Mouse (Mus musculus) CD4-positive, CD25-positive, alpha-beta regulatory T cell, adult 9 weeks (primary cell): ENCODE results near the gene Gcc1. TPM values are rescaled to one million over a fixed set of nuclear protein-coding genes. Genes with fewer than 3 reads are reported as not detected.

Experiments
- polyA plus RNA-seq: library from polyadenylated mRNA; unstranded; fragments of 100-300 nt; shearing (Covaris generic); gene quantifications from one replicate; pipeline ENCODE4 v1.2.1, GENCODE M21; 2017

Gcc1 gene
- 32.6 TPM for polyA plus RNA-seq

DNA sequence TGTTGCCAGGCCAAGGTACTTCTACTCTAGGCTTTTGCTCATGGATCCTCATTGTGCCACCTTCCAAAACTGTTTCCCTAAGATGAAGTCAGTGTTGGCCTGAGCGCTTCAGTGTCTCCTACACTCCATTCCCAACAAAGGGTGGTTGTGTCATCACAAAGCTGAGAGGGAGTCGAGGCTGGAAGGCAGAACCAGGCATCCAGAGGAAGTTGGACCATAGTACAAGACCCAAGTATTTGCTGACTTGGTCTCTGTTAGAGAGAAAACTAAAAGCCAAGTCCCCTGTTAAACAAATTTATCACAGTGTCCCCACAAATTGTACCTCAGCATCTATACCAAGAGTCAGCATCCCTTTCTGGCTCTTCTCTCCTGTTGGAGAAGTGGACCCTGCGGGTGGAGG, at the start of gene Gcc1:
Gcc1 (minus strand) TSS at position 101 of the 400 bp plus-strand sequence.

DNA sequence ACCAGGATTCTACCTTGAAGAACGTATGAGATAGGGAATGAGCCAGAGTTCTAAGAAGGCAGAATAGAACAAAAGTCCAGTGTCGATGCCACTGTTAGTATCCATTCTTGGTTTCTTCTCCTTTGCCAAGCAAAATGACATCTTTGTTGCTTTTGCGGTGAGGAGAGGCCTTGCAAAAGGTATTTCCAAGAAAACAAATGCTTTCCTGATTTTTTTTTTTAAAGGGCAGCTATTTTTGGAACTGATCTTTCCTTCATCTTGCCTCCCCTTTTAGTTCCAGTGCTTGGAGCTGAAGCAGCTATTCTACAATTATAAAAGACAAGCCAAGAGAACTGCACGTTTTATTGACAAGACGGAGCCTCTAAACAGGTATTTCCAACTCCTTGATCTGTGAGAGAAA, 46.6 kb upstream of the Gcc1 start, which contains the start of gene Snd1:
Snd1 (plus strand) TSS at position 301 of the 400 bp plus-strand sequence.

DNA sequence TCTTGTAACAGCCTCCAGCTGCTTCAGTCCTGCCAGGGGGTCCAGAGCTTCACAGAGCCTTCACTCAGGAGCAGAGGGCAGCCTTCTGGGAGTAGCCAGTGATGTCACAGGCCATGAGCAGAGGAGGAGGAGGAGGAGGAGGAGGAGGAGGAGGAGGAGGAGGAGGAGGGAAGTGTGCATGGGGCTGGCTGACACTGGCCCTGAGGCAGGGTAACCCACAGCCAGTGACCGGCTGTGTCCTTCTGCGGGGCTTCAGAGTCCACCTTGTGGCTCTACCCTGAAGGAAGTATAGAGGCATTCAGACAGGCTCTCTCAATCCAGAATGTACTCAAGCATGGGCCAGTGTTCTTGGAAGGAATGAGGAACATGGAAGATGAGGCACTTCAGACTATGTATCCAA, 21.1 kb upstream of the Gcc1 start, which contains the start of gene Pax4:
Pax4 (minus strand) TSS at position 101 of the 400 bp plus-strand sequence.

DNA sequence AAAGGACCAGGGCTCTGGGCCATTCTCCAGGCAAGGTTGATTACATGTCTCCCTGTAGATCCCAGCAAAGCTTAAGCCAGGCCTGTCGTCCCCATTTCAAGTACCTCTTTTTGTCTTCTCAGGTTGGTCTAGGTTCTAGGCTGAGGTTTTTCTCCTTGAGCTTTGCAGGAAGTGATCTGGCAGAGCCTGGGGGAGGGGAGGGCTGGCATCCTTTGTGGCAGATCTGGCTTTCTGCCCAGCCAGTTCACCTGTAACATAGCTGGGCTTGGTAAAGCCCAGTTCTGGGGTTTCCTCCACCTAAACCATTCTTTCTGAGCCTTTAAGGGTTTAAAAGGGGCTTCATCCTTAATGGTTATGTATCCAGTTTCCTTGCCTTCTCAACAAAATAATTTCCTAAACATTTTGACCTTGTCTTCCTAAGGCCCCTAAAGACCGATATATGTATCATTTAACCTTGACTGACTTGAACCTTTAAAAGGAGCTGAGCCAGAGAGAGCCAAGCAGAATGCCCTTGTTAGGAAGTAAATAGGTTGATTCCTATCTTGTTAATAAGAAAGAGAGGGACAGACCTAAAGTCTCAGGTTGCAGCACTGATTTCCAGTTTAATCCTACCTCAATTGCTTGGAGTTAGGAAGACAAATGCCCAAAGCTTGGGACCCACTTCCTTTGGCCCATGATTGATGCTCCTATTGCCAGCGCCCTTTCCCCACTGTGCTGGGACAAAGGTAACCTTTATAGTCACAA, 922 bp downstream of the Gcc1 start, which contains the start of gene Fscn3:
Fscn3 (plus strand) TSS at position 694 of the 744 bp plus-strand sequence.

DNA sequence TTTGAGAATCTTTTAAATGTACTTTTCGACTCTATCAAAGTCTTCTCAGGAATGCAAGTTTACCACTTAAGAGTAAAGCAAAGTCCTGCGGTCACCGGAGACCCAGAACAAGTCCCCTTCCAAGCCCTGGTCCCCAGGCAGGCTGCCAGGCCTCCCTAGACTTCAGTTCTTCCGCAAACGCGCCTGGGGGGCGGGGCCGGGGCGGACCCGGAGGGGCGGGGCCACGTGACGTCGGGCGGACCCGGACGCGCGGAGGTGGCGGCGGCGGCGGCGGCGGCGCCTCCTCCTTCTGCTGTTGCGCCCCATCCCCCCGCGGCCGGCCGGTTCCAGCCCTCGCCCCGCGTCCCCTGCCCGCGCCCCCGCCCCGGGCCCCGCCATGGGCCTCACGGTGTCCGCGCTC, 4.9 kb downstream of the Gcc1 start, which contains the start of gene Arf5:
Arf5 (plus strand) TSS at position 248 of the 400 bp plus-strand sequence.

DNA sequence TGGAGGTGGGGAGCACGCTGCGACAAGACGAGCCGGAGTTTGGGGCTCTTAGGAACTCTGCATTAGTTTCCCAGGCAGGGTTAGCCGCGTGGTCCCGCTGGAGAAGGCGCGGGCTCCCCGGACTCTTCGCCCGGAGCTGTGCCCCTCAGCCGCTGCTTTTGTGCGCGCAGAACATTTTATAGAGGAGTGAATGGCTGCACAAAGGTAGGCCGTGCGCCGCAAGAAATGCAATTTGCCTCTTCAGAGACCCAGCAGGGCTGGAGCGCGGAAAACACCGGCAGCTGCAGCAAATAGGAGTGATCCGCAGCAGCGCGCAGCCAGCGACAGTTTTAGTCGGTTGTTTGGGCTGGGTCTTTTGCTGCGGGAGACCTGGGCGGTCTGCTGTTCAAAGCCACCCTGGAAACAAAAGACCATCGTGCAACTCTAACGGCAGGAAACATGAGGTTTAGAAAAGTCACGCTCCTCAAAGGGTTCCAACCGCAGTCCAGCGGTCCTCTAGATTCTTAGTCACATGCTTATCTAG, 30.4 kb downstream of the Gcc1 start, which contains the start of gene Zfp800:
Zfp800 (minus strand) TSS at position 325 of the 523 bp plus-strand sequence.

Other genes with a start within 250 kb of the Gcc1 start
- gene Zfp800, start 30.4 kb downstream of the Gcc1 start, polyA plus RNA-seq = 38.1 TPM
- gene Arf5, start 4.8 kb downstream of the Gcc1 start, polyA plus RNA-seq = 72.8 TPM
- gene Fscn3, start 601 bp downstream of the Gcc1 start, polyA plus RNA-seq = not detected
- gene Pax4, start 21.0 kb upstream of the Gcc1 start, polyA plus RNA-seq = not detected
- gene Snd1, start 46.7 kb upstream of the Gcc1 start, polyA plus RNA-seq = 109 TPM